Mouse (Mus musculus): ENCODE data around the gene Vps39. TPM values are rescaled to one million over a fixed set of nuclear protein-coding genes. Genes with fewer than 3 reads are reported as not detected.

Vps39 gene
- total and polyA plus RNA-seq, 3 experiments, result 14.9 to 27.2 (median 25.9) TPM

DNA sequence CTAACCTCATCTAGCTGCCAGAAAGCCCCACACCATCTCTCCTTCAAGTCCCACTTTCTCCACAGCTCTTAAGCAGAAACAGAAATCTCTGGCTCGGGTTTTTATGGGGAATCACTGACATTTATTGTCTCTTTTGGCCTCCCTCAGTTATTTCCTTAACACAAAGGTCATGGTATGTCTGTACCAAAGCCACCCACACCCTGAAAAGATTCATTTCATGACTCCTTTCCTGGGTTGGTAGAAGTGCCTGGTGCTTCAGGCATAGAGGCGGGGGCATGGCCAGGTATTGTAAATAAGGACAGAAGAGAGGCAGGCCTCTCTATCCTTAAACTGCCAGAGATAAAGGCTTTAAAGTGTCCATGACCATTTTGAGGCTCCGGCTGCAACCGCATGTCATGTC is 38.5 kb downstream of the Vps39 start:
- H3K4me1 ChIP-seq (ENCODE audit: control insufficient read depth, insufficient read depth, low read length), result no peaks in the 10 kb centered on the region
- no peak overlapping the region for H3K9ac ChIP-seq (ENCODE audit: low read depth, low read length)
- 85% methylated on average over 4 of the region's 4 CpGs for WGBS
- H3K27me3 ChIP-seq (ENCODE audit: control insufficient read depth, insufficient read depth, low read length), result no peaks in the 10 kb centered on the region
- no peaks in the 10 kb centered on the region for H3K36me3 ChIP-seq (ENCODE audit: control insufficient read depth, insufficient read depth, low read length)
- TF ChIP-seq POLR2A (IDR thresholded peaks at IDR 0.05; ENCODE audit: insufficient read depth, low read depth, low read length), result no peak
- no peak overlapping the region for H3K27ac ChIP-seq
- intact Hi-C loops (cut with DNase I), result no loop called here
- no peak overlapping the region for H3K4me3 ChIP-seq
- no peak for DNase-seq
- no peaks in the 10 kb centered on the region for H3K79me2 ChIP-seq (replicated peaks; ENCODE audit: control insufficient read depth, insufficient read depth, low read length)

DNA sequence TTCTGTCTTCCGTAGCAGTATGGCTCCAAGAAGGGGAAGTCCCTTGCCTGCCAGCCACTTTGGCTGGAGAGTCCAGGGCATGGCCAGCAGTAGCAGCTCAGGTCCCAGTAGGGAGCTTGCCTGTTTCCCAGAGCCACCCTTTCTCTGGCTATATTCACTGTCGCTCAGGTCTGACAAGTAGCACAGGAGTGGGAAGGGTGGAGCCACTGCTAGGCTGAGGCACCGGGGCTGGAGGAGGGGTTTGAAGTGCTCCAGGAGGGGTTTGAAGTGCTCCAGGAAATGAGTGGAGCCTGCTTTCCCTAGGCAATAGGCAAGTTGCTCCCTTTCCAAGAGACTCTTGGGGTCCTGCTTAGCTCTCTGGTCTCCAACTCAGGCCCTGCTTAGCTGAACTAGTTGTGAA is 39.0 kb downstream of the Vps39 start, which contains the start of gene Pla2g4f:
TSS of gene Pla2g4f (minus strand) at position 190 of the 400 bp plus-strand sequence.
- intact Hi-C loops (cut with DNase I), result no loop called here
- no peak for DNase-seq
- H3K4me1 ChIP-seq (ENCODE audit: control insufficient read depth, insufficient read depth, low read length), result no peaks in the 10 kb centered on the region
- no peaks in the 10 kb centered on the region for H3K79me2 ChIP-seq (replicated peaks; ENCODE audit: control insufficient read depth, insufficient read depth, low read length)
- H3K9ac ChIP-seq (ENCODE audit: low read depth, low read length), result no peak within 1 kb of the TSS
- H3K4me3 ChIP-seq, result no peak within 1 kb of the TSS
- H3K27me3 ChIP-seq (ENCODE audit: control insufficient read depth, insufficient read depth, low read length), result no peaks in the 10 kb centered on the region
- no peaks in the 10 kb centered on the region for H3K36me3 ChIP-seq (ENCODE audit: control insufficient read depth, insufficient read depth, low read length)
- TF ChIP-seq CTCF (IDR thresholded peaks at IDR 0.05) (no peak), POLR2A (IDR thresholded peaks at IDR 0.05; ENCODE audit: insufficient read depth, low read depth, low read length) (no peak), EP300 (IDR thresholded peaks at IDR 0.05; ENCODE audit: insufficient read depth, low read depth, low read length) (no peak)
- WGBS, result 60% methylated on average over 3 of the region's 3 CpGs
- H3K27ac ChIP-seq, result no peak within 1 kb of the TSS

DNA sequence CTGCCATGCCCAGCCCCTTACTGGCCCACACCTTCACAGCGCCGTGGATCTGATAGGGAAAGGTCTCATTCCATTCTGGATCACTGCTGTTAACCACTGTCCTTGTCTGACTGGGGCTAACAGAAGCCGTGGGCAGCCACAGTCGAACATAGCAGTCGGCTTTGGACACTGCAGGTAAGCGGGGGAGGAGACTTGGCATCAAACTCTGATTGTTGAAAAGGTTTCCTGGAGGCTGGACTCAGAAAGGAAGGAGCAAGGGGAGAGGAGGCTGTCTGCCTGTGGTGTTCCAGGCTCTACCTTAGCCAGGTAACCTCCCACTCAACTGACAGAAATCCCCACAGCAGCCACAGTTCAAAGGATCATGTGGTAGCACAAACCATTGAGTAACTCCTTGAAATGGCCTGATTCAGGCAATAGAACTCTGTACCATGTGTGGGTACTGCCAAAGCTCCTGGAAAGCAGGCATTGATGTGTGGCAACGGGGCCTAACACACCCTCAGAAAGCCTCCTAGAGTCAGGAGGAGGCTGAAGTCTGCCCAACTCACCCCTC is 40.6 kb downstream of the Vps39 start:
- intact Hi-C loops (cut with DNase I), result no loop called here

DNA sequence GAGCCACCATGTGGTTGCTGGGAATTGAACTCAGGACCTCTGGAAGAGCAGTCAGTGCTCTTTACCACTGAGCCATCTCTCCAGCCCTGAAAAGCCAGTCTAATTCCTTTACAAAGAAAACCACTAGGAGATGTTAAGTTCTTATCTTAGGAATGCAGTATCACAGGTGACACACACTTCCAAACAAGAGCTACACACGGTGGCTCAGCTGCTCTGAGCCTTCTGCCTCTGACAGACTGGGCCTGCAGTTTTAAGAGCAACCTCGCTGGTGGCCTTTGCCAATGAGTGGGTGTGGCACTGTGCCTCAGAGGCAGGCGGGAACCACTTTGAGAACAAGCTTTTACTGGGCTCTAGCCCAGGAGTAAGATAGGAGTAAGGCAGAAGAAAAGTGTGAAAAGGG is 48.8 kb downstream of the Vps39 start:
- Histone ChIP-seq H3K27me3 (ENCODE audit: control insufficient read depth, insufficient read depth, low read length) (no peaks in the 10 kb centered on the region), H3K4me1 (ENCODE audit: control insufficient read depth, insufficient read depth, low read length) (no peaks in the 10 kb centered on the region), H3K27ac (no peak overlapping the region), H3K4me3 (no peak overlapping the region), H3K36me3 (ENCODE audit: control insufficient read depth, insufficient read depth, low read length) (no peaks in the 10 kb centered on the region), H3K9ac (ENCODE audit: low read depth, low read length) (no peak overlapping the region), H3K79me2 (replicated peaks; ENCODE audit: control insufficient read depth, insufficient read depth, low read length) (no peaks in the 10 kb centered on the region)
- 10% methylated on average over 3 of the region's 3 CpGs for WGBS
- intact Hi-C loops (cut with DNase I), result no loop called here
- no peak for DNase-seq
- TF ChIP-seq POLR2A (IDR thresholded peaks at IDR 0.05; ENCODE audit: insufficient read depth, low read depth, low read length) (no peak), CTCF (IDR thresholded peaks at IDR 0.05) (no peak), EP300 (IDR thresholded peaks at IDR 0.05; ENCODE audit: insufficient read depth, low read depth, low read length) (no peak)

More for the DNA sequence above, 40.6 kb downstream of the Vps39 start:
- H3K27me3 ChIP-seq (ENCODE audit: control insufficient read depth, insufficient read depth, low read length), result no peaks in the 10 kb centered on the region
- TF ChIP-seq CTCF (IDR thresholded peaks at IDR 0.05) (no peak), EP300 (IDR thresholded peaks at IDR 0.05; ENCODE audit: insufficient read depth, low read depth, low read length) (no peak), POLR2A (IDR thresholded peaks at IDR 0.05; ENCODE audit: insufficient read depth, low read depth, low read length) (no peak)
- 78% methylated on average over 7 of the region's 7 CpGs for WGBS
- H3K9ac ChIP-seq (ENCODE audit: low read depth, low read length), result no peak overlapping the region
- no peaks in the 10 kb centered on the region for H3K79me2 ChIP-seq (replicated peaks; ENCODE audit: control insufficient read depth, insufficient read depth, low read length)
- H3K36me3 ChIP-seq (ENCODE audit: control insufficient read depth, insufficient read depth, low read length), result no peaks in the 10 kb centered on the region
- no peaks in the 10 kb centered on the region for H3K4me1 ChIP-seq (ENCODE audit: control insufficient read depth, insufficient read depth, low read length)
- H3K4me3 ChIP-seq, result no peak overlapping the region
- DNase-seq, result no peak
- H3K27ac ChIP-seq, result no peak overlapping the region

DNA sequence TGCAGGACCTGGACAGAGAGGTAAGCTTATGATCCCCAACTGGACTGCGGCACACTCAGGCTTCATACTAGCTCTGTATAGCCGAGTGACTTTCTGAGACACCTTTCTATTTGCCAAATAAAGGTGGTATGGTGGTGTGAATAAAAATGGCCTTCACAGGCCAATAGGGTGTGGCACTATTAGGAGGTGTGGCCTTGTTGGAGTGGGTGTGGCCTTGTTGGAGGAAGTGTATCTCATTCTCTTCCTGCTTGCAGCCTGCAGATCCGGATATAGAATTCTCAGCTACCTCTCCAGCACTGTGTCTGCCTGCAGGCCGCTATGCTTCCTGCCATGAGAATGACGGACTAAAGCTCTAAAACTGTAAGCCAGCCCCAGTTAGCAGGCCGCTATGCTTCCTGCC is 51.9 kb downstream of the Vps39 start:
- no peak overlapping the region for H3K27ac ChIP-seq
- no peak for TF ChIP-seq POLR2A (IDR thresholded peaks at IDR 0.05; ENCODE audit: insufficient read depth, low read depth, low read length)
- TF ChIP-seq EP300 (IDR thresholded peaks at IDR 0.05; ENCODE audit: insufficient read depth, low read depth, low read length), result no peak
- TF ChIP-seq CTCF (IDR thresholded peaks at IDR 0.05), result no peak
- H3K9ac ChIP-seq (ENCODE audit: low read depth, low read length), result no peak overlapping the region
- no peak for DNase-seq
- intact Hi-C loops (cut with DNase I), result no loop called here
- no peaks in the 10 kb centered on the region for H3K79me2 ChIP-seq (replicated peaks; ENCODE audit: control insufficient read depth, insufficient read depth, low read length)
- no peaks in the 10 kb centered on the region for H3K4me1 ChIP-seq (ENCODE audit: control insufficient read depth, insufficient read depth, low read length)
- 94% methylated on average over 6 of the region's 6 CpGs for WGBS
- H3K27me3 ChIP-seq (ENCODE audit: control insufficient read depth, insufficient read depth, low read length), result no peaks in the 10 kb centered on the region
- no peaks in the 10 kb centered on the region for H3K36me3 ChIP-seq (ENCODE audit: control insufficient read depth, insufficient read depth, low read length)
- no peak overlapping the region for H3K4me3 ChIP-seq

DNA sequence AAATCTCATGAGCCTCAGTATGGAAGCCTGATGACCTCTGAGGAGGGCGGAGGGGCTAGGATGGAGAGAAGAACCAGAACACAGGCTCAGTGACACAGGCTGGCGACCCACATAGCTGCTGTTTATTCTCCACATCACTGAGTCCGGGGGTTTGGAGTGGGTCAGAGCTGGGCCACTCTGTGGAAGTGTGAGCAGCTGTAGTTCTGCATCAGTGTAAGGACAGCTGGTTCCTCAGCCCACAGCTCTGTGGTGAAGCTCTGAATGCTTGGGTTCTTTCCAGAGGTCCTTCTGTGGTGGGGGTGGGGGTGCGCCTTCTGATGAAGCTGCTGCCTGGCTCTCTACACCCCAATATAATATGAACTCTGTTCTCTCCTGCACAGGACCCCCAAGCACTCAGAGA is 53.1 kb downstream of the Vps39 start:
- intact Hi-C loops (cut with DNase I), result no loop called here
- Histone ChIP-seq H3K36me3 (ENCODE audit: control insufficient read depth, insufficient read depth, low read length) (no peaks in the 10 kb centered on the region), H3K4me3 (no peak overlapping the region), H3K27ac (no peak overlapping the region), H3K9ac (ENCODE audit: low read depth, low read length) (no peak overlapping the region), H3K79me2 (replicated peaks; ENCODE audit: control insufficient read depth, insufficient read depth, low read length) (no peaks in the 10 kb centered on the region), H3K4me1 (ENCODE audit: control insufficient read depth, insufficient read depth, low read length) (no peaks in the 10 kb centered on the region), H3K27me3 (ENCODE audit: control insufficient read depth, insufficient read depth, low read length) (no peaks in the 10 kb centered on the region)
- no peak for TF ChIP-seq EP300 (IDR thresholded peaks at IDR 0.05; ENCODE audit: insufficient read depth, low read depth, low read length)
- 83% methylated on average over 4 of the region's 4 CpGs for WGBS
- DNase-seq, result no peak

Measured in heart, adult 2 months (tissue).